Mouse (Mus musculus): ENCODE results near the gene Zfp609. TPM values are rescaled to one million over a fixed set of nuclear protein-coding genes. Genes with fewer than 3 reads are reported as not detected.

Gene Zfp609
- 1 to 10 TPM; 4.0 to 5.2 TPM for polyA plus RNA-seq (2017; shearing (Covaris generic))

DNA sequence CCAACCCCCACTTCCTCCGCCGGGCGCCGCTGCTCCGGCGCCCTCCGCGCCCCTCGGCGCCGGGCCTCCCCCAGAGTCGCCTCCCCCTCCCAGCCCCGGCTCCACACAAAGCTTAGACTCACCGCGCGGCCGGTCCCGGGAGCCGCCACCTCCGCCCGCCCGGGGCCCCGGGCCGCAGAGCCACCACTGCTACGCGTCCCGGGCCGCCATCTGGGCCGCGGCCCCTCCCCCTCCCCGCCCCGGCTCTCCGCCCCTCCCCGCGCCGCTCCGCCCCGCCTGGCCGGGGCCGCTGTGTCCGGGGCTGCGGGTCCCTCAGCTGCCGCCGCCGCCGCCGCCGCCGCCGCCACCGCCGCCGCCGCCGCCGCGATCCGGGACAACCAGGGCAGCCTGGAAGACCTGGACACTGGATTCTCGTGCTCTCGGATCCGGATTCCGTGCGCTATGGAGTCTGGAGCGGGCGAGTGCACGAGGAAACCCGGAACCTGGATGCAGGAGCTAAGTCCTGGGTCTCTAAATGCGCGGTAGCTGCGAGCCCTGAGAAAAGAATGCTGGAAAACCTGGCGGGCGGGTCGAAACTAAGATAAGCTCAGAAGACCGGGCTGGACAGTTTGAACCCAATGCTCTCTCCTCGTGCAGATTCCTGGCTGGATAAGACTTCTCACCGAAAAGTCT lies at the start of gene Zfp609:
Zfp609 (minus strand) TSS at position 221 of the 672 bp plus-strand sequence.

DNA sequence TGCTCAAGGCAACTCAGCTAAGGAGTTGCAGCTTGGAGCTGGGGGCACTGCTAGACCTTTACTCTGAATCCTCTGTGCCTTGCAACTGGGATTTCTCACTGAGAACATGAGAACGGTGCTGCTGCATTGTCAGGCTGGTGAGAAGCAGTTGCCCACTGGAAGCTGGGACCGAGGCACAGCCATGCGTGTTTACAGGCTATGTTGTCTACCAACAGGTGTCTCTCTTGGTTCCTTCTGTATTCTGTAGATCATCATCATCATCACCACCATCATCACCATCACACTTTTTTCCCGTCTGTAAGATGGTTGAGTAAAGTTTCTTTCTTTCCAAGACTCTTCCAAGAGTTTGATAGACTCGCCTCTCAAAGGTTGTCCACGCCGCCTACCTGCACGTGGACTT lies 159.7 kb downstream of the Zfp609 start, which contains the start of gene Oaz2:
Oaz2 (plus strand) TSS at position 301 of the 400 bp plus-strand sequence.

Other genes with a start within 250 kb of the Zfp609 start
- 10 to 100 TPM; 70.1 to 71.2 TPM for gene Plekho2, start 247.5 kb downstream of the Zfp609 start, polyA plus RNA-seq (2017; shearing (Covaris generic))
- gene Pif1, start 240.4 kb downstream of the Zfp609 start, polyA plus RNA-seq (2017; shearing (Covaris generic)): 1 to 10 TPM in 1 of 2 experiments, under 1 TPM in 1; 0.96 to 2.6 TPM
- gene Rbpms2, start 197.9 kb downstream of the Zfp609 start, polyA plus RNA-seq (2017; shearing (Covaris generic)): under 1 TPM in 1 of 2 experiments, not detected in 1; 0.27 TPM
- gene Oaz2, start 159.6 kb downstream of the Zfp609 start, polyA plus RNA-seq (2017; shearing (Covaris generic)): 100 to 1,000 TPM in 1 of 2 experiments, 10 to 100 TPM in 1; 81.4 to 128 TPM
- 1 to 10 TPM; 3.0 to 3.2 TPM for gene Pclaf, start 62.7 kb upstream of the Zfp609 start, polyA plus RNA-seq (2017; shearing (Covaris generic))
- 10 to 100 TPM; 37.3 to 39.7 TPM for gene Trip4, start 81.2 kb upstream of the Zfp609 start, polyA plus RNA-seq (2017; shearing (Covaris generic))
- gene Csnk1g1, start 81.4 kb upstream of the Zfp609 start, polyA plus RNA-seq (2017; shearing (Covaris generic)): 10 to 100 TPM; 24.3 to 30.6 TPM
- 100 to 1,000 TPM; 289 to 350 TPM for gene Ppib, start 232.7 kb upstream of the Zfp609 start, polyA plus RNA-seq (2017; shearing (Covaris generic))
- 1 to 10 TPM; 1.1 to 2.1 TPM for gene Snx22, start 242.2 kb upstream of the Zfp609 start, polyA plus RNA-seq (2017; shearing (Covaris generic))